Mouse (Mus musculus) heart, postnatal 10 days (tissue): ENCODE results near the gene Fut2. TPM values are rescaled to one million over a fixed set of nuclear protein-coding genes. Genes with fewer than 3 reads are reported as not detected.

Experiments used
- DNase-seq, 2 experiments: peaks; one replicate each; pipeline ENCODE4 v3.0.0; 2021
- intact Hi-C: fragments of 180-260 bp; cut with DNase I; formaldehyde crosslinking; loops from one replicate; pipeline ENCODE4 v1.15.1; 2025
- total RNA-seq, 2 experiments: library from RNA; stranded (reverse); gene quantifications; 2 replicates each; pipeline ENCODE4 v1.2.3; 2021

Fut2 gene
- under 1 TPM in 1 of 2 experiments, not detected in 1; 0.38 TPM for total RNA-seq

DNA sequence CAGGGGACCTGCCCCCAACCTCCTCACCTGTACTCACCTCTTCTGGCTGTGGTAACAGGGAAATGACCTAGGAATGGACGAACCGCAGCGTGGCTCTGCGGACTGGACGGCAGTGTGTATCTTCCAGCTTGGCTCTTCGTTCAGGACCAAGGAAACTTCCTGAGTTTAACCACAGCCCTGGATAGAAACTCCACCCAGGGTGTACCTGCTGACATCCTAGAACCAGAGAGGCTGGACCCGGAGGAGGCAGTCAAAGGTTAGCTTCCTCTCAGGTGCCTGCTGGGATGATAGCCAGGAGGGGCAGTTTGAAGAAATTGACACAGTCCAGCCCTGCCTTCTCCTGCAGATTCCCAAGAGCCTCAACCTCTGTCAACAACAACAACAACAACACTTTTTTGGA lies at the start of gene Fut2:
Gene Fut2 (minus strand): TSS at position 234 of the 400 bp plus-strand sequence.
- intact Hi-C loops, result no loop called here

GRCm38 (mm10) chr7:45715090-45715708 lies 49.0 kb upstream of the Fut2 start, which contains the start of gene Rpl18:
Gene Rpl18 (plus strand): TSS chr7:45715457.
- intact Hi-C loops, result loop anchor here (5.0 kb wide), 1 partner anchor 207 kb away; the partner anchor contains the start of genes Ccdc114 and Emp3
- DNase-seq, result peak; percentile 98 to 99

More for the DNA sequence above, at the start of gene Fut2:
- DNase-seq, result no peak

DNA sequence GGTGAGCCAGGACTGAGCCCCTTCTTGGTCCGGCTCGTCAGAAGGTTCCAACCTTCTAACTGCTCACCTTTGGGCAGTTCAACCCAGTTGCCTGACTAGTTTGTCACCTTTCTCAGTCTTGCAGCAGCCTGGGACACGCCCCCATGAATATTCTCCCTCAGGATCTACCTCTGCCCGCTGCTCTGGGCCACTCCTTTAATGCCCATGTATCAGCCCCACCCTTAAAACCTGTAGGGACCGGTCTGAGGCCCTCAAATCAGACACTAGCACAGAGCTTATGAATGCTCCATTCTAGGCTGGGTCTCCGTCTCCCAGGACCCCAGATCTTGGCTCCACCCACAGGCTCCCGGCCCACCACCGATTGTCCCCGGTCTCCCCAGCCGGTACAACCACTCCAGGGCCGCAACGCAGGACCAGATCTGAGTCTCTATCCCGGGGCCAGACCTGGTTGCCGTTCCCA lies 48.5 kb upstream of the Fut2 start:
- intact Hi-C loops, result loop anchor here (5.0 kb wide), 1 partner anchor 208 kb away; the partner anchor contains the start of genes Ccdc114 and Emp3
- DNase-seq, result no peak

- intact Hi-C loops, result no loop called here
- no peak for DNase-seq
Observed at GRCm38 (mm10) chr7:45713881-45714520, 47.8 kb upstream of the Fut2 start.

- DNase-seq, result no peak
- intact Hi-C loops, result no loop called here
Observed at GRCm38 (mm10) chr7:45713396-45713795, 47.2 kb upstream of the Fut2 start.

DNA sequence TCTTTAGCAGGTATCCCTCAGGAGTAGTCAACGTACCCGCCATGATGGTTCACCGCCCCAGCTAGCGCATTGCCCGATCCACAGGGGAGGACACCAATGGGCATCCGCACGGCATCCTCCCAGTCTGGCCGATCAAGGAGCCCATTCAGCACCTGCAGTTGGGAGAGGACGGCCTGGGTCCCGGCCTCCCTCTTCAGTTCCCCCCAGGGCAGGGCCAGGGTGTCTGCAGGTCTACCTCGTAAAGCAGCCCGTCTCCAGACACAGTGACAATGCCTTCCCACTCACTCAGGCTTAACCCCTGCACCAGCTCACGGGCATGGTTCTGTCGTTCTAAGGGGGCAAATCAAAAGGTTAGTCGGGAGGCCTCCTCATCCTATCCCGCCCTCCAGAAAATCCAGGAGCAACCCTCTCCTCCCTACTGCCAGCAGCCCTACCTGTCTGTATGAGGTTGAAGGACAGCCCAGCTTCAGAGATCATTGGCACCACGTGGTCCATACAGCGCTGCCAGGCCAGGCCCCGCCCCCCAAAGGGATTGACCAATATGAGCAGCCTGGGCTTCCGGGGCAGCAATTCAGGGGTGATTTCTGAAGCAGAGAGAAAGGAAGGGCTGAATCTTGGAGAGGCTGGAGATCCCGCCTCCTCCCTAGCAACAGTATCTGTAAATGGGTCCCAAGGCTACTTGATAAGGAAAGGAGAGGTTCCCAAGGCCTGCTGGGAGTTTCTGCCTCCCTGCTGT lies 46.0 kb upstream of the Fut2 start:
- intact Hi-C loops, result no loop called here
- peak; percentile 49 to 50 for DNase-seq

DNA sequence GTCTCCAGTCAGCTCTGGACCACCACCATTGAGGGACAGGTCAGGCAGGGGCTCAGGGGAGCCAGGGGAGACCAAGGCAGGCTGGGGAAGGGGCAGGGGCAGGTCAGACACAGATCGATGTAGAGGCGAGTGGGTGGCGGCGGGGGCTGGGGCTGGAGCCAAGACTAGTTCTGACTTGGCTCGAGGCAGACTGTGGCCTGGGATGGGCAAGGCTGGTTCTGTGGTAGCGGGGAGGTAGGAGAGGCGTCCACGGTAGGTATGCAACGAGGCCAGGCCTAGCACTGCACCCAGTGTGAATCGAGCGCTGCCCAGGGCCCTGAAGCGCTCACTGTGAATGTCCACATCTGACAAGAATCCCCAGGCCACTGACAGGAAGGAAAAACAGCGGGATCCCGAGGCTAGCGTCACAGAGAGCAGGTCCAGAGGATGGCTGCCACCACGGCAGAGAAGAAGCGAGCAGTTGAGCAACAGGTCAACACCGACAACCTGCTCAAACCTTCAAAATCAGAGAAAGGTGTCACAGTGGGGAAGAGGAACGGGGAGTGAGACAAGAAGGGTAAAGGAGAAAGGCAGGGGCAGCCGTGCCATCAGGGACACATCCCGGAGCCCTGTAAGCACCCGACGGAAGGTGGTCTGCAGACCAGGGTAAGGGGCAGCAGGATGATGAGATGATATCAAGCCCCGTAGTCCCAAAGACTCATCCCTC lies 45.3 kb upstream of the Fut2 start:
- DNase-seq, result no peak
- intact Hi-C loops, result no loop called here

DNA sequence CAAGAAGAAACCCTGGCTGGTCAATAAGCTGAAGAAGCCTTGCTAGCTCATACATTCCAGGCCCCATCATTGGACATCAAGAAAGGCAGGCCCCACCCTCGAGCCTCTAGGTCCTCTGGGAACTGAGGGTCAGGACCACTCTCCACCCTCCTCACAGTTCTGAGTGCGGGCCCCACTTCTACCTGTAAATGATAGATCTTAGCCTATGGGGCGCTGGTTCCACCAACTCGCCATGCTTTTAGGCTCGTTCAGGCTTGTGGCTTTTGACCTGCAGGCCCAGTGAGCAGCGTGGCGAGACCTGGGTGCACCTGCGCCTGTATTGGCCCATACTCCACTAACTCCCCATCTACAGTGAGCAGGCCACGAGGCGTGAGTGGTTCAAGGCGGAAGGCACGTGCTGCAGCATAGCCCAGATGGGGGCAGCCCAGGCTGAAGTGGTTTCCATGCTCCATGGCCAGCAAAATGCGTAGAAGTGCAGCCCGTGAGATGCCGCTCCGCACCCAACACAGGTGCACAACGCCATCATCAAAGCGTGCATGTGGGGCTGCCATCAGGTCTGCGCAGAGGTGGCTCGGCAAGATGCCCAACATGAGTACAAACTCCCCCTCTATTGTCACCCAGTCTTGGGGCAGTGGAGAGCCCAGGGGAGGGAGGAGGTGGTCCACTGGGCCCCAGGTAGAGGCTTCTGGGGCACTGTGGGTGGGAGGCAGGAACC lies 44.4 kb upstream of the Fut2 start:
- DNase-seq, result no peak
- intact Hi-C loops, result no loop called here

DNA sequence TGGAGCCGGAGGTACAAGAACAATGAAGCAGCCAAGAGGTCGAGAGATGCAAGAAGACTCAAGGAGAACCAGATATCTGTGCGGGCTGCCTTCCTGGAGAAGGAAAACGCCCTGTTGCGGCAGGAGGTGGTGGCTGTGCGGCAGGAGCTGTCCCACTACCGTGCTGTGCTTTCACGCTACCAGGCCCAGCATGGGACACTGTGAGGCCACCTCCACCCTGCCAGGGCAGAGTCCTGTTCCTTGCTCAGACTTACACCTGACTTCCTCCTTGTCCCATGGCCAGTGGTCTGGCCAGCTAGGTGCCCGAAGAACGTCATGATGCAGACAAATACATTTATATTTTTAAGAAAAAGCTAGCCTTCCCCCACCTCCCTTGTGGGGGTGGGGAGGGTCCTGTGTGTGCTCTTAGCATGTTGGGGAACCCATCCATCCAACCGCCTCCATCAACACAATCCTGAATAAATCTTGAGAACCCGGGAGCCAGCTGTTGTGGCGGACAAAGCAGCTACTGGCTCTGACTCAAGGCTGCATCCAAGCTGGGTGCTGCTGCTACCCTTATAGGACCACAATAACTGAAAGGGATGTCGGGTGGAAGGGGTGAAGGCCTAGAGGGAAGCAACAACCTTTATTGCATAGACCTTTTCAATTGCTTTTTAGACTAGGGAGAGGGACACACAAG lies 43.6 kb upstream of the Fut2 start:
- DNase-seq, result no peak
- intact Hi-C loops, result no loop called here

GRCm38 (mm10) chr7:45709036-45709435 lies 42.8 kb upstream of the Fut2 start:
- intact Hi-C loops, result no loop called here
- DNase-seq, result no peak

DNA sequence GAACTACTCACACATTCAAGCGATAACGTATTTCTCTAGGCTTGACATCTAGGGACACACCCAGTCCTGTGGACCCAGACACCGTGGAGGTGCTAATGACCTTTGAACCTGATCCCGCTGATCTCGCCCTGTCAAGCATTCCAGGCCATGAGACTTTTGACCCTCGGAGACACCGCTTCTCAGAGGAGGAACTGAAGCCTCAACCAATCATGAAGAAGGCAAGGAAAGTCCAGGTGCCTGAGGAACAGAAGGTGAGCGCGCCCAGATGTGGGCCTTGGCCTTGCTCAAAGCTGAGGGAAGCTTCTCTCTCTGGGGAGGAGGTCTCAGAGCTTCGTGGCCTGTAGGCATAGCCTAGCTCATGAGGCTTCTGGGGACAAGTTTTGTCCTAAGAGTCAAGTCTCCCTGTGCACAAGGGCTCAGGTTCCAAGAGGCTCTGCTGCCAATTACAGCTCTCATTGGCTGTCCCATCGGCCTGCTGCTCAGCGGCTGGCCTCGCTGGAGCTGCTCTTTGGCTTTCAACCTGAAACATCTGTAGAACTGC lies 42.1 kb upstream of the Fut2 start:
- intact Hi-C loops, result no loop called here
- peak; percentile 57 to 68 for DNase-seq

- peak; percentile 98 to 99 for DNase-seq
- intact Hi-C loops, result no loop called here
Observed at GRCm38 (mm10) chr7:45707375-45707967, 41.3 kb upstream of the Fut2 start.

GRCm38 (mm10) chr7:45706721-45707241 lies 40.6 kb upstream of the Fut2 start:
- intact Hi-C loops, result no loop called here
- DNase-seq, result peak; percentile 90 to 91

GRCm38 (mm10) chr7:45705873-45706281 lies 39.7 kb upstream of the Fut2 start:
- intact Hi-C loops, result no loop called here
- DNase-seq, result peak; percentile 90 to 93

DNA sequence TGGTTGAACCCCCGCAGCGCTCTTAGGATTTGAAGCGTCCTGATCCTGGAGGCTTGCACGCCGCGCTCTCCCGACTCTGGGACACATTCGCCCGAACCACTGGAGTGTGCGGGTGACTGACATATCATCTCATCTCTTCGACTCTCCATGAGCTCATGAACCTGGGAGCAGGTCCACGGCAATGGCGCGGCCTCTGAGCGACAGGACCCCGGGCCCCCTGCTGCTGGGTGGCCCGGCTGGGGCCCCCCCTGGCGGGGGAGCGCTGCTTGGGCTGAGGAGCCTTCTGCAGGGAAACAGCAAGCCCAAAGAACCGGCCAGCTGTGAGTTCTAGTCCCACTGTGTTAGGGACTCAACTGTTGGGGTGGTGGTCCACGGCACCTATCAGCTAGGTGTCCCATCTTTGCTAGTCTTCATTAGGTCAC lies 39.3 kb upstream of the Fut2 start:
- intact Hi-C loops, result no loop called here
- DNase-seq, result no peak

DNA sequence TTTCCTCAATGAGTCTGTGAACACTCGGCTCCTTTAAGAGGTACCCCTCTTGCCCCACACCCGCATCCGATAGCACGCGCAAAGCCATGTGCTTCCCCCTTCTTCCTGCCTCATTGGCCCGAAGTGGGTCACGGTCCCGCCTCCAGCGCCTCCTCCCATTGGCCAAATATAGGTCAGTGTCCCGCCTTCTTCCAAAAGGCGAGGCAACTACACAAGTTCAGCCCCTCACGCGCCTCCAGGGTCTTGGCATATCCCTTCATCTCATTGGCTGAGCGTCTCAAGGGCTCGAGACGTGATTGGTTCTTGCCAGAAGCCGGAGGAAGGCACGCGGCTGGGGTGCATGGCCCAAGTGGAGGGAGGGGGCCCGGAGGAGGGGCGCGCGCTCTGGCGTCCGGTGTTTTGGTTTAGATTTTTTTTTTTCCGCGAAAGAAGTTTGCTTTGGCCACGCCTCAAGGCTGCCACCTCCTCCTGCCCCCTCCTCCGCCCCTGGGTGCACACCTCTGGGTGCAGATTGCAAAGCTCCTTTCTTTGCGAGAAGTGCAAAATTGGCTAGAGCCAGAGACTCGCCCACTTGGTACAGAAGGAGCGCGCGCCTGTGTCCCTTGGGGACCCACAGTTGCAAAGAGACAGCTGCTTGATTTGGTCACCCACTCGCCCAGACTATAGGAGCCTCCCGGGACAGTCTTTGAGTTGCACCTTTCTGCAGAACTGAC lies 38.7 kb upstream of the Fut2 start, which contains the start of gene Dbp:
Gene Dbp (plus strand): TSS at position 359 of the 713 bp plus-strand sequence.
- intact Hi-C loops, result no loop called here
- DNase-seq, result peak; percentile 100

DNA sequence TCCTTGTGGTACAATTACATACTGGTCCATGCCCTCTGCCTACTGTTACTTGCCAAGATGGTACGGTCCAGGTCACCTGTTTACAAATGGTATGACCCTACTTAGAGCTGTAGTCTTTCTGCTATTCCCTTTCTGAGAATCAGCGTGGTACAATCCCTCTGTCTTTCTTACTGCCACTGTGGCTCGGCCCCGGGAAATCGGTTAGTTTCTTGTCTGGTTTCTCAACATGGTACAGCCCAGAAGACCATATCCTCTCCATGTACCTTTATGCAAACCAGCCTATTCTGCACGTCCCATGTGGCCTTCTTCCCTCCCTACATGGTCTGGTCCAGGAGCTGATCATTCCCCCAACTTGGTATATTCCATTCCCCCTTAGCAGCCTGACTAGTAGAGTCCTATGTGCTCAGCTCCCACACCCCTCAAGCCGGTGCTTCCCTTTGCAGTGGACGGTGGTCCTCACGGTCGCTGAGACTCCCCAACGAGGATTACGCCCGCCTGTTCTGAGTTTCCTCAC lies 37.9 kb upstream of the Fut2 start:
- peak; percentile 80 to 84 for DNase-seq
- intact Hi-C loops, result no loop called here
